In genomic region chr8:70873364-70873985, GRCm38 (mm10) we compare ENCODE assay signal across 8 mouse cellular contexts. TPM values are rescaled to one million over a fixed set of nuclear protein-coding genes. Genes with fewer than 3 reads are reported as not detected.
A peak's percentile ranks its signal among the peaks of the same experiment; 100 is the strongest.
DNase-seq lines count a peak whose midpoint lies in the region; ATAC-seq and TF ChIP-seq lines count a peak whose summit lies in the region.

Ccdc124 (minus strand) TSS chr8:70873935.

- 0 out of 2 replicates have a peak, but pooled peaks have one; percentile 13 for TF ChIP-seq POLR2A in bone marrow macrophage, adult 2 months (IDR thresholded peaks at IDR 0.05; ENCODE audit: borderline replicate concordance, low read depth, low read length)
- TF ChIP-seq POLR2A in embryonic fibroblast, embryonic 13.5 days (IDR thresholded peaks at IDR 0.05; ENCODE audit: low read depth, low read length) = peak; percentile 30; the same call in 1 of the 2 replicates

- DNase-seq in 416B (ENCODE audit: low read depth) = peak; percentile 97
- peak; percentile 97 for DNase-seq in heart, embryonic 10.5 days (ENCODE audit: low spot score)
- DNase-seq in liver = peak; percentile 95
- DNase-seq in spleen, postnatal 4 days (ENCODE audit: low spot score in 2 of 2) = peak; percentile 95 to 99

- H3K27ac ChIP-seq in bone marrow macrophage, adult 2 months (ENCODE audit: insufficient read depth, low read depth, low read length) = peak within 1 kb of the TSS; percentile 82
- H3K27ac ChIP-seq in embryonic fibroblast, embryonic 13.5 days (ENCODE audit: insufficient read depth, low read length) = peak within 1 kb of the TSS; percentile 94
- peak within 1 kb of the TSS; percentile 91 for H3K27ac ChIP-seq in heart, embryonic 10.5 days
- peak within 1 kb of the TSS; percentile 89 for H3K27ac ChIP-seq in kidney, embryonic 15.5 days

- peak within 1 kb of the TSS; percentile 70 for H3K9ac ChIP-seq in kidney, embryonic 15.5 days

- ATAC-seq in kidney, embryonic 15.5 days (replicated peaks; ENCODE audit: low FRiP score) = peak; percentile 88
- ATAC-seq in monocyte, adult 5-6 weeks (replicated peaks; ENCODE audit: insufficient number of reproducible peaks, low FRiP score, low TSS enrichment, poor library complexity, severe bottlenecking) = peak; percentile 62

- no peaks in the 10 kb centered on the region for H3K36me3 ChIP-seq in heart, embryonic 10.5 days
- H3K36me3 ChIP-seq in kidney, embryonic 15.5 days = no peaks in the 10 kb centered on the region

- H3K4me2 ChIP-seq in kidney, embryonic 15.5 days = peak within 1 kb of the TSS; percentile 81

- no peaks in the 10 kb centered on the region for H3K9me3 ChIP-seq in heart, embryonic 10.5 days
- no peaks in the 10 kb centered on the region for H3K9me3 ChIP-seq in kidney, embryonic 15.5 days (replicated peaks)

- peaks cover 4% of the 10 kb centered on the region for H3K4me1 ChIP-seq in bone marrow macrophage, adult 2 months (ENCODE audit: control insufficient read depth, insufficient read depth, low read length)
- H3K4me1 ChIP-seq in embryonic fibroblast, embryonic 13.5 days (ENCODE audit: control insufficient read depth, insufficient read depth, low read length) = no peaks in the 10 kb centered on the region
- peaks cover 41% of the 10 kb centered on the region for H3K4me1 ChIP-seq in heart, embryonic 10.5 days
- peaks cover 33% of the 10 kb centered on the region for H3K4me1 ChIP-seq in kidney, embryonic 15.5 days

- H3K4me3 ChIP-seq in bone marrow macrophage, adult 2 months (ENCODE audit: insufficient read depth, low read length) = peak within 1 kb of the TSS; percentile 61
- H3K4me3 ChIP-seq in embryonic fibroblast, embryonic 13.5 days (ENCODE audit: insufficient read depth, low read length) = peak within 1 kb of the TSS; percentile 81
- H3K4me3 ChIP-seq in heart, embryonic 10.5 days = peak within 1 kb of the TSS; percentile 71
- peak within 1 kb of the TSS; percentile 92 for H3K4me3 ChIP-seq in kidney, embryonic 15.5 days (replicated peaks)

- peak; percentile 69 for TF ChIP-seq CTCF in bone marrow macrophage, adult 2 months (IDR thresholded peaks at IDR 0.05; ENCODE audit: low read depth, low read length)
- peak; percentile 59 for TF ChIP-seq CTCF in embryonic fibroblast, embryonic 13.5 days (IDR thresholded peaks at IDR 0.05; ENCODE audit: borderline replicate concordance, insufficient read depth, low read length)

- no peaks in the 10 kb centered on the region for H3K27me3 ChIP-seq in heart, embryonic 10.5 days (ENCODE audit: insufficient read depth, poor library complexity, severe bottlenecking)
- H3K27me3 ChIP-seq in kidney, embryonic 15.5 days = no peaks in the 10 kb centered on the region

- WGBS in heart, embryonic 10.5 days = 1% methylated on average over 46 of the region's 46 CpGs
- WGBS in kidney, embryonic 15.5 days = under 1% methylated on average over 46 of the region's 46 CpGs

RNA-seq across cellular contexts. Expression of gene Ccdc124, which starts in this region (rescaled TPM):
- polyA plus RNA-seq in bone marrow macrophage, adult 2 months (2012; ENCODE audit: insufficient read depth, insufficient read length, missing spikeins) = 35.6 and 39.9 TPM in 2 replicates
- 31.1 and 32.3 TPM in 2 replicates for polyA plus RNA-seq in embryonic fibroblast, embryonic 13.5 days (2011; ENCODE audit: insufficient read length, low read depth, missing spikeins)
- polyA plus RNA-seq in heart, embryonic 10.5 days (2016; fragmentation: Nextera tagmentation; extraction: Ambion mirVana) = 120 and 143 TPM in 2 replicates
- 115 and 123 TPM in 2 replicates for polyA plus RNA-seq in kidney, embryonic 15.5 days (2015; fragmentation: Nextera tagmentation; extraction: Ambion mirVana)
- total RNA-seq in monocyte, adult 5-6 weeks (2017) = 32.1 to 34.0 TPM (median 32.6 TPM) in 3 replicates

Comparison
In these comparisons a context has a peak if more than half of its experiments do, and no peak if none do; other contexts are left out.
1. Peak in every context shown above with its lines: DNase-seq, ATAC-seq, H3K4me3 ChIP-seq and H3K27ac ChIP-seq.